Mouse (Mus musculus): ENCODE data around the gene Tdrd6.

GRCm38 (mm10) chr17:43643191-43643590 lies 13.1 kb upstream of the Tdrd6 start:
- no peak for TF ChIP-seq CTCF (IDR thresholded peaks at IDR 0.05; ENCODE audit: low read depth, low read length)
- no peak for TF ChIP-seq GATA1 (IDR thresholded peaks at IDR 0.05; ENCODE audit: borderline replicate concordance, low read length)
- TF ChIP-seq TAL1 (conservative IDR thresholded peaks at IDR 0.05; ENCODE audit: low read depth, low read length) = no peak

Measured in G1E (cell line).